Mouse (Mus musculus): Measurements from ENCODE around the gene Ccsap. TPM values are rescaled to one million over a fixed set of nuclear protein-coding genes. Genes with fewer than 3 reads are reported as not detected.

Gene Ccsap
- polyA plus RNA-seq, 1 experiment from 2014 or later: 7.4 TPM

GRCm38 (mm10) chr8:123851590-123851989 is 8.4 kb downstream of the Ccsap start:
- ATAC-seq (ENCODE audit: insufficient number of reproducible peaks, insufficient read depth, low FRiP score, low TSS enrichment): no peak
- Histone ChIP-seq H3K9me3 (no peaks in the 10 kb centered on the region; the same call in 1 of the 2 replicates), H3K27me3 (no peaks in the 10 kb centered on the region), H3K4me2 (replicated peaks) (no peak overlapping the region), H3K4me1 (no peaks in the 10 kb centered on the region), H3K9ac (no peak overlapping the region), H3K36me3 (no peaks in the 10 kb centered on the region), H3K27ac (no peak overlapping the region), H3K4me3 (no peak overlapping the region)
- WGBS: 69% methylated on average over 5 of the region's 5 CpGs

- WGBS: 82% methylated on average over 4 of the region's 4 CpGs
- no peaks in the 10 kb centered on the region for H3K4me1 ChIP-seq
- no peaks in the 10 kb centered on the region for H3K9me3 ChIP-seq
- H3K27ac ChIP-seq: no peak overlapping the region
- no peaks in the 10 kb centered on the region for H3K36me3 ChIP-seq
- H3K9ac ChIP-seq: no peak overlapping the region
- no peak overlapping the region for H3K4me2 ChIP-seq (replicated peaks)
- no peaks in the 10 kb centered on the region for H3K27me3 ChIP-seq
- no peak for ATAC-seq (ENCODE audit: insufficient number of reproducible peaks, insufficient read depth, low FRiP score, low TSS enrichment)
- no peak overlapping the region for H3K4me3 ChIP-seq
Observed at GRCm38 (mm10) chr8:123849352-123849751, 10.7 kb downstream of the Ccsap start.

GRCm38 (mm10) chr8:123847546-123847945 is 12.5 kb downstream of the Ccsap start:
- Histone ChIP-seq H3K27ac (no peak overlapping the region), H3K36me3 (no peaks in the 10 kb centered on the region), H3K9ac (no peak overlapping the region), H3K9me3 (no peaks in the 10 kb centered on the region), H3K27me3 (no peaks in the 10 kb centered on the region), H3K4me1 (no peaks in the 10 kb centered on the region), H3K4me2 (replicated peaks) (no peak overlapping the region), H3K4me3 (no peak overlapping the region)
- 55% methylated on average over 3 of the region's 3 CpGs for WGBS
- ATAC-seq (ENCODE audit: insufficient number of reproducible peaks, insufficient read depth, low FRiP score, low TSS enrichment): no peak

GRCm38 (mm10) chr8:123846509-123846908 is 13.5 kb downstream of the Ccsap start:
- Histone ChIP-seq H3K27me3 (no peaks in the 10 kb centered on the region), H3K4me2 (replicated peaks) (no peak overlapping the region), H3K4me3 (no peak overlapping the region), H3K36me3 (no peaks in the 10 kb centered on the region), H3K9me3 (no peaks in the 10 kb centered on the region), H3K27ac (no peak overlapping the region), H3K9ac (no peak overlapping the region; the same call in 1 of the 2 replicates), H3K4me1 (no peaks in the 10 kb centered on the region)
- 91% methylated on average over 12 of the region's 12 CpGs for WGBS
- ATAC-seq (ENCODE audit: insufficient number of reproducible peaks, insufficient read depth, low FRiP score, low TSS enrichment): no peak

- no peak for ATAC-seq (ENCODE audit: insufficient number of reproducible peaks, insufficient read depth, low FRiP score, low TSS enrichment)
Observed at GRCm38 (mm10) chr8:123845991-123846390, 14.0 kb downstream of the Ccsap start.

GRCm38 (mm10) chr8:123845114-123845513 is 14.9 kb downstream of the Ccsap start:
- no peak overlapping the region for H3K9ac ChIP-seq
- no peaks in the 10 kb centered on the region for H3K9me3 ChIP-seq
- 84% methylated on average over 13 of the region's 13 CpGs for WGBS
- H3K4me2 ChIP-seq (replicated peaks): no peak overlapping the region
- H3K4me3 ChIP-seq: no peak overlapping the region
- ATAC-seq (ENCODE audit: insufficient number of reproducible peaks, insufficient read depth, low FRiP score, low TSS enrichment): no peak
- H3K36me3 ChIP-seq: no peaks in the 10 kb centered on the region
- H3K27ac ChIP-seq: 0 out of 2 replicates have a peak overlapping the region, but pooled peaks have one; percentile 11
- no peaks in the 10 kb centered on the region for H3K27me3 ChIP-seq
- H3K4me1 ChIP-seq: no peaks in the 10 kb centered on the region

More at GRCm38 (mm10) chr8:123845991-123846390, 14.0 kb downstream of the Ccsap start:
- no peaks in the 10 kb centered on the region for H3K9me3 ChIP-seq
- 89% methylated on average over 10 of the region's 10 CpGs for WGBS
- H3K36me3 ChIP-seq: no peaks in the 10 kb centered on the region
- H3K27me3 ChIP-seq: no peaks in the 10 kb centered on the region
- H3K9ac ChIP-seq: no peak overlapping the region
- no peak overlapping the region for H3K4me3 ChIP-seq
- no peak overlapping the region for H3K4me2 ChIP-seq (replicated peaks)
- no peaks in the 10 kb centered on the region for H3K4me1 ChIP-seq
- H3K27ac ChIP-seq: no peak overlapping the region

- Histone ChIP-seq H3K9ac (no peak overlapping the region), H3K4me1 (no peaks in the 10 kb centered on the region), H3K36me3 (no peaks in the 10 kb centered on the region), H3K4me2 (replicated peaks) (no peak overlapping the region), H3K4me3 (no peak overlapping the region), H3K27me3 (no peaks in the 10 kb centered on the region), H3K9me3 (no peaks in the 10 kb centered on the region), H3K27ac (0 out of 2 replicates have a peak overlapping the region, but pooled peaks have one; percentile 11)
- WGBS: 66% methylated on average over 7 of the region's 7 CpGs
- ATAC-seq (ENCODE audit: insufficient number of reproducible peaks, insufficient read depth, low FRiP score, low TSS enrichment): no peak
Observed at GRCm38 (mm10) chr8:123844341-123844740, 15.7 kb downstream of the Ccsap start.

- H3K27ac ChIP-seq: no peak overlapping the region
- no peak overlapping the region for H3K4me3 ChIP-seq
- H3K4me2 ChIP-seq (replicated peaks): no peak overlapping the region
- no peaks in the 10 kb centered on the region for H3K27me3 ChIP-seq
- no peaks in the 10 kb centered on the region for H3K4me1 ChIP-seq
- no peaks in the 10 kb centered on the region for H3K9me3 ChIP-seq
- peaks cover 6% of the 10 kb centered on the region for H3K36me3 ChIP-seq
- H3K9ac ChIP-seq: no peak overlapping the region
- 84% methylated on average over 12 of the region's 12 CpGs for WGBS
- no peak for ATAC-seq (ENCODE audit: insufficient number of reproducible peaks, insufficient read depth, low FRiP score, low TSS enrichment)
Observed at GRCm38 (mm10) chr8:123842086-123842485, 17.9 kb downstream of the Ccsap start.

GRCm38 (mm10) chr8:123840578-123841345 is 19.2 kb downstream of the Ccsap start:
- Histone ChIP-seq H3K4me2 (replicated peaks) (no peak overlapping the region), H3K27me3 (no peaks in the 10 kb centered on the region), H3K9ac (no peak overlapping the region), H3K4me1 (no peaks in the 10 kb centered on the region), H3K9me3 (no peaks in the 10 kb centered on the region), H3K36me3 (peaks cover 11% of the 10 kb centered on the region), H3K27ac (no peak overlapping the region), H3K4me3 (no peak overlapping the region)
- WGBS: 93% methylated on average over 15 of the region's 15 CpGs
- no peak for ATAC-seq (ENCODE audit: insufficient number of reproducible peaks, insufficient read depth, low FRiP score, low TSS enrichment)

- H3K4me2 ChIP-seq (replicated peaks): no peak overlapping the region
- peaks cover 32% of the 10 kb centered on the region for H3K36me3 ChIP-seq
- H3K4me1 ChIP-seq: no peaks in the 10 kb centered on the region
- H3K27ac ChIP-seq: no peak overlapping the region
- no peak for ATAC-seq (ENCODE audit: insufficient number of reproducible peaks, insufficient read depth, low FRiP score, low TSS enrichment)
- H3K4me3 ChIP-seq: no peak overlapping the region
- no peaks in the 10 kb centered on the region for H3K27me3 ChIP-seq
- no peaks in the 10 kb centered on the region for H3K9me3 ChIP-seq
- no peak overlapping the region for H3K9ac ChIP-seq
- 61% methylated on average over 9 of the region's 9 CpGs for WGBS
Observed at GRCm38 (mm10) chr8:123838496-123838895, 21.5 kb downstream of the Ccsap start.

- Histone ChIP-seq H3K4me2 (replicated peaks) (no peak overlapping the region), H3K4me1 (no peaks in the 10 kb centered on the region), H3K4me3 (no peak overlapping the region), H3K27me3 (no peaks in the 10 kb centered on the region), H3K9me3 (no peaks in the 10 kb centered on the region), H3K36me3 (peaks cover 51% of the 10 kb centered on the region), H3K9ac (no peak overlapping the region), H3K27ac (no peak overlapping the region)
- ATAC-seq (ENCODE audit: insufficient number of reproducible peaks, insufficient read depth, low FRiP score, low TSS enrichment): no peak
- WGBS: 89% methylated on average over 6 of the region's 6 CpGs
Observed at GRCm38 (mm10) chr8:123836354-123836753, 23.7 kb downstream of the Ccsap start.

- no peaks in the 10 kb centered on the region for H3K27me3 ChIP-seq
- H3K4me3 ChIP-seq: no peak overlapping the region
- 60% methylated on average over 9 of the region's 9 CpGs for WGBS
- peaks cover 58% of the 10 kb centered on the region for H3K36me3 ChIP-seq
- no peaks in the 10 kb centered on the region for H3K9me3 ChIP-seq
- no peak overlapping the region for H3K4me2 ChIP-seq (replicated peaks)
- ATAC-seq (ENCODE audit: insufficient number of reproducible peaks, insufficient read depth, low FRiP score, low TSS enrichment): no peak
- H3K4me1 ChIP-seq: no peaks in the 10 kb centered on the region
- H3K27ac ChIP-seq: no peak overlapping the region
- no peak overlapping the region for H3K9ac ChIP-seq
Observed at GRCm38 (mm10) chr8:123835451-123835850, 24.6 kb downstream of the Ccsap start.
